Mouse (Mus musculus) myocyte (in vitro differentiated cells): Measurements from ENCODE around the gene Utp11. TPM values are rescaled to one million over a fixed set of nuclear protein-coding genes. Genes with fewer than 3 reads are reported as not detected.
A peak's percentile ranks its signal among the peaks of the same experiment; 100 is the strongest.

Experiments
- H3K27me3 ChIP-seq: one replicate; pipeline ENCODE4 v1.6.1; 2011; ENCODE audit not compliant: control insufficient read depth, insufficient read depth, insufficient read length
- H3K36me3 ChIP-seq: one replicate; pipeline ENCODE4 v1.6.1; 2011; ENCODE audit not compliant: control insufficient read depth, insufficient read depth
- H3K4me2 ChIP-seq: one replicate; pipeline ENCODE4 v1.6.1; 2011; ENCODE audit warnings: low read depth, control low read depth
- H3K4me3 ChIP-seq: one replicate; pipeline ENCODE4 v1.5.1; 2011; ENCODE audit warnings: mild to moderate bottlenecking, control low read depth, moderate library complexity
- H3K79me2 ChIP-seq: one replicate; pipeline ENCODE4 v1.6.1; 2011; ENCODE audit not compliant: control insufficient read depth, insufficient read depth
- H3ac ChIP-seq: one replicate; pipeline ENCODE4 v1.6.1; 2011; ENCODE audit not compliant: control insufficient read depth, insufficient read length
- CEBPB ChIP-seq: IDR thresholded peaks from 2 replicates; pipeline ENCODE4 v1.6.1; 2011; ENCODE audit warnings: mild to moderate bottlenecking, moderate library complexity; ENCODE audit not compliant: poor library complexity, insufficient read depth, severe bottlenecking
- E2F4 ChIP-seq: IDR thresholded peaks from one replicate; pipeline ENCODE4 v1.6.1; 2011; ENCODE audit warnings: mild to moderate bottlenecking, control low read depth, moderate library complexity; ENCODE audit not compliant: insufficient read depth
- MAX ChIP-seq: IDR thresholded peaks from one replicate; pipeline ENCODE4 v1.6.1; 2011; ENCODE audit warnings: low read depth, mild to moderate bottlenecking, control low read depth
- MYOD1 ChIP-seq, 3 experiments: IDR thresholded peaks; one replicate each; pipeline ENCODE4 v1.6.1; 2011; ENCODE audit warnings: control low read depth in 2 of 3, low read depth in 2 of 3, mild to moderate bottlenecking in 2 of 3, moderate library complexity in 1 of 3; ENCODE audit not compliant: insufficient read length in 2 of 3, control insufficient read depth in 1 of 3
- MYOG ChIP-seq, 3 experiments: IDR thresholded peaks; one replicate each; pipeline ENCODE4 v1.6.1; 2011; ENCODE audit warnings: control low read depth in 2 of 3, low read depth in 2 of 3, mild to moderate bottlenecking in 2 of 3; ENCODE audit not compliant: insufficient read length in 2 of 3, control insufficient read depth in 1 of 3, insufficient read depth in 1 of 3
- POLR2A ChIP-seq: IDR thresholded peaks from one replicate; pipeline ENCODE4 v1.6.1; 2011; ENCODE audit warnings: low read depth, mild to moderate bottlenecking, control low read depth, moderate library complexity; ENCODE audit not compliant: insufficient read length
- POLR2AphosphoS2 ChIP-seq: IDR thresholded peaks from one replicate; pipeline ENCODE4 v1.6.1; 2011; ENCODE audit warnings: low read depth, control low read depth; ENCODE audit not compliant: insufficient read length
- REST ChIP-seq: IDR thresholded peaks from one replicate; pipeline ENCODE4 v1.6.1; 2011; ENCODE audit warnings: mild to moderate bottlenecking, control low read depth, moderate library complexity; ENCODE audit not compliant: insufficient read depth, insufficient read length
- SRF ChIP-seq: IDR thresholded peaks from one replicate; pipeline ENCODE4 v1.6.1; 2011; ENCODE audit warnings: low read depth; ENCODE audit not compliant: control insufficient read depth, insufficient read length
- TCF12 ChIP-seq: IDR thresholded peaks from one replicate; pipeline ENCODE4 v1.6.1; 2011; ENCODE audit warnings: mild to moderate bottlenecking, control low read depth; ENCODE audit not compliant: poor library complexity, insufficient read depth, severe bottlenecking
- TCF3 ChIP-seq: IDR thresholded peaks from one replicate; pipeline ENCODE4 v1.6.1; 2011; ENCODE audit warnings: low read depth, control low read depth; ENCODE audit not compliant: insufficient read length
- USF1 ChIP-seq: IDR thresholded peaks from one replicate; pipeline ENCODE4 v1.6.1; 2011; ENCODE audit warnings: low read depth, mild to moderate bottlenecking, control low read depth, moderate library complexity
- polyA plus RNA-seq: library from polyadenylated mRNA; unstranded; fragments of >200 nt; fragmentation: generic; extraction: Trizol; gene quantifications from one replicate; pipeline ENCODE4 v1.2.1, GENCODE M21; 2012; ENCODE audit warnings: missing spikeins

Gene Utp11
- polyA plus RNA-seq, 1 experiment, result 36.2 TPM

- no peak overlapping the region for H3K4me3 ChIP-seq
- no peaks in the 10 kb centered on the region for H3K36me3 ChIP-seq
- H3K79me2 ChIP-seq, result no peaks in the 10 kb centered on the region
- H3K4me2 ChIP-seq, result no peak overlapping the region
- H3ac ChIP-seq, result no peak overlapping the region
- H3K27me3 ChIP-seq, result peaks cover 78% of the 10 kb centered on the region
- TF ChIP-seq TCF12, result no peak
- TF ChIP-seq TCF3, result no peak
- no peak for TF ChIP-seq MYOG (IDR thresholded peaks at IDR 0.05; ENCODE audit: control insufficient read depth in 1 of 3, insufficient read depth in 1 of 3, insufficient read length in 2 of 3, low read depth in 2 of 3)
- TF ChIP-seq E2F4, result no peak
- no peak for TF ChIP-seq CEBPB
- no peak for TF ChIP-seq POLR2A
- no peak for TF ChIP-seq POLR2AphosphoS2
- TF ChIP-seq MAX, result no peak
Measured at GRCm38 (mm10) chr4:124652886-124653285, 40.5 kb downstream of the Utp11 start.

DNA sequence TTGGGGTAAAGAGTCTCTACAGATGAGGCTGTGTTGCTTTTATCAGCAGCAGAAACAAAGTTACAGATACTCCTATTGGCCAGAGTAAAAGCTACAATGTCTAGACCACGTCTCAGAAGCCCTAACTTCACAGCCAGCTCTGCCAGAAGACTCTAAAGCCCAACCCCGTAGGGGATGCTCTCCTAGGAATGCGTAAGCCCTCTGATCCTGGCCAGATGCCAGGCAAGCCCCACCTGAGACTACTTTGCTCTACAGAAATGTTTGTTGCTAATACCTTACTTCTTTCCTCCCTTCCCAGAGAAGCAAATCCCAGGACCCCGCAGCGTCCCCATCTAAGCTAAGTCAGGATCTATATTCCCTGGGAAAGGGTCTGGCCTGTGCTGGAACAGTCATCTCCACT lies 45.5 kb downstream of the Utp11 start:
- H3K36me3 ChIP-seq, result no peaks in the 10 kb centered on the region
- no peak for TF ChIP-seq MYOG (IDR thresholded peaks at IDR 0.05; ENCODE audit: control insufficient read depth in 1 of 3, insufficient read depth in 1 of 3, insufficient read length in 2 of 3, low read depth in 2 of 3)
- TF ChIP-seq POLR2AphosphoS2, result no peak
- TF ChIP-seq USF1, result no peak
- no peak for TF ChIP-seq E2F4
- TF ChIP-seq CEBPB, result no peak
- peaks cover 42% of the 10 kb centered on the region for H3K27me3 ChIP-seq
- no peak overlapping the region for H3K4me2 ChIP-seq
- H3K79me2 ChIP-seq, result no peaks in the 10 kb centered on the region
- no peak overlapping the region for H3ac ChIP-seq
- no peak overlapping the region for H3K4me3 ChIP-seq

DNA sequence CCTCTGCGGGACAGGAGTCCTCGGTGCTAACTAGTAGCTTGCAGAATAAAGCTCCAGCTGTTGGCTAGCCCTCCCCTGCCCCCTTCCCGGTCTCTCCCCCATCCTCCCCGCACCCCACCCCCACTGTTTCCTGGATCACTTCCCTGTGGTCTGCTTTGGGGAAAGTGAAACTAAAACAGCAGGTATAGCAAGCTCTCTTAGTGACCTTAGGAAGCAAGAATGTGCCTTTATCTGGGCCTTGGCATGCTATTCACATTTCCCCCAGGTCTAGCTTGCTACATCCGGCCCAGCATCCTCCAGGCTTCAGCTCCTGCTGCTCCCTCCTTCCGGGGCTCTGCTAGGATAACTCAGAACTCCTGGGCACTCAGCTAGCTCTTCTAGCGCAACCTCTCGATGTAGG lies 46.8 kb downstream of the Utp11 start:
- no peaks in the 10 kb centered on the region for H3K36me3 ChIP-seq
- no peak overlapping the region for H3ac ChIP-seq
- no peak overlapping the region for H3K4me3 ChIP-seq

DNA sequence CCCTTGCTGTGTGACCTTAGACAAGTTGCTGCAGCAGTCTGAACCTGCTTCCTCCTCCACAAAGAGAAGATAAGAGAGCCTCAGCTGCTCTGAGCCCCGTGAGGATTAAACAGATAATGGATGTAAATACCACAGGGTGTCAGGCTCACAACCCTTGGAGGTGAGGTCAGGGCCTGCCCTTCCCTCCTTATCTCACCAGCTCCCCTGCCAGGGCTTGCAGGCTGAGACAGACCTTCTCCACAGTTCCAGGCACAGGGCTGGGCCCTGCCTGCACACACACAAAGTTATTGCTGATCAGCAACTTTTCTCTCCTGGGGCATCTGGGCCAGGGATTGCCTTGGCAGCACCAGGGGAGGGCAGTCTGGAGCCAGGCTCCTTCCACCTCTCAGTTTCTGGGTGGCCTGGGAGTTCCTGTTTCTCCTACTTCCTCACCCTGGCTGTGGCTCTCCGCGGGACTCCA lies 48.4 kb downstream of the Utp11 start:
- Histone ChIP-seq H3K4me3 (no peak overlapping the region), H3K4me2 (no peak overlapping the region), H3ac (no peak overlapping the region), H3K36me3 (no peaks in the 10 kb centered on the region), H3K27me3 (peaks cover 36% of the 10 kb centered on the region), H3K79me2 (no peaks in the 10 kb centered on the region)
- TF ChIP-seq TCF3 (no peak), MYOG (IDR thresholded peaks at IDR 0.05; ENCODE audit: control insufficient read depth in 1 of 3, insufficient read depth in 1 of 3, insufficient read length in 2 of 3, low read depth in 2 of 3) (peak in 1 of 3 experiments; percentile 21)

More for the DNA sequence above, 46.8 kb downstream of the Utp11 start:
- H3K79me2 ChIP-seq, result no peaks in the 10 kb centered on the region
- TF ChIP-seq TCF3, result no peak
- TF ChIP-seq REST, result no peak
- TF ChIP-seq POLR2AphosphoS2, result no peak
- TF ChIP-seq TCF12, result no peak
- no peak for TF ChIP-seq SRF
- TF ChIP-seq E2F4, result no peak
- no peak for TF ChIP-seq POLR2A
- no peak for TF ChIP-seq MYOD1 (IDR thresholded peaks at IDR 0.05; ENCODE audit: control insufficient read depth in 1 of 3, insufficient read length in 2 of 3, low read depth in 2 of 3)
- TF ChIP-seq USF1, result no peak
- TF ChIP-seq CEBPB, result no peak
- no peak for TF ChIP-seq MAX
- TF ChIP-seq MYOG (IDR thresholded peaks at IDR 0.05; ENCODE audit: control insufficient read depth in 1 of 3, insufficient read depth in 1 of 3, insufficient read length in 2 of 3, low read depth in 2 of 3), result no peak
- peaks cover 37% of the 10 kb centered on the region for H3K27me3 ChIP-seq
- peak overlapping the region; percentile 53 for H3K4me2 ChIP-seq

DNA sequence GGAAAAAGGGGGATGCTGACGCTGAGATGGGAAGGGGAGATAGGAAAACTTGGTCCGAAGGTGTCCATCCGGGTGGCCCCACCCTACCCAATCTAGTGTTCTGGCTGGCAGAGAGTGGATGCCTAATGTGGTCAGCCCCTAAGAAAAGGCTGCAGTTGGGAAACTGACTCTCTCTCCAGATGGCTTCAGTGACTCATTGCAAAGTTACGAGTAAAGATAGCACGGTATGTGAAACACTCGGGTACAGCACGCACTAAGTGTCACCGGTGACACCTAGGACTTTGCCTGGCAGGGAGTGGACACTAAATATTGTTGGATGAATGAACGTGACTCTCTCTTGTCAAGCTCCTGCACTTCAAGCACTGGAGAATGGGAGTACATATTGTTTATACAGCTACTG lies 49.5 kb downstream of the Utp11 start:
- H3K4me2 ChIP-seq, result peak overlapping the region; percentile 8
- TF ChIP-seq SRF (no peak), MYOG (IDR thresholded peaks at IDR 0.05; ENCODE audit: control insufficient read depth in 1 of 3, insufficient read depth in 1 of 3, insufficient read length in 2 of 3, low read depth in 2 of 3) (peak in 1 of 3 experiments; percentile 32), POLR2A (no peak)
- no peak overlapping the region for H3ac ChIP-seq
- H3K4me3 ChIP-seq, result no peak overlapping the region
- H3K27me3 ChIP-seq, result peaks cover 36% of the 10 kb centered on the region
- H3K36me3 ChIP-seq, result no peaks in the 10 kb centered on the region
- H3K79me2 ChIP-seq, result no peaks in the 10 kb centered on the region

- Histone ChIP-seq H3K27me3 (peaks cover 63% of the 10 kb centered on the region), H3K79me2 (no peaks in the 10 kb centered on the region), H3ac (no peak overlapping the region), H3K4me3 (no peak overlapping the region), H3K36me3 (no peaks in the 10 kb centered on the region), H3K4me2 (no peak overlapping the region)
- no peak for TF ChIP-seq MYOD1 (IDR thresholded peaks at IDR 0.05; ENCODE audit: control insufficient read depth in 1 of 3, insufficient read length in 2 of 3, low read depth in 2 of 3)
Measured at GRCm38 (mm10) chr4:124639715-124640114, 53.7 kb downstream of the Utp11 start.
